Mouse (Mus musculus): Measurements from ENCODE around the gene Sp8.

Gene Sp8

DNA sequence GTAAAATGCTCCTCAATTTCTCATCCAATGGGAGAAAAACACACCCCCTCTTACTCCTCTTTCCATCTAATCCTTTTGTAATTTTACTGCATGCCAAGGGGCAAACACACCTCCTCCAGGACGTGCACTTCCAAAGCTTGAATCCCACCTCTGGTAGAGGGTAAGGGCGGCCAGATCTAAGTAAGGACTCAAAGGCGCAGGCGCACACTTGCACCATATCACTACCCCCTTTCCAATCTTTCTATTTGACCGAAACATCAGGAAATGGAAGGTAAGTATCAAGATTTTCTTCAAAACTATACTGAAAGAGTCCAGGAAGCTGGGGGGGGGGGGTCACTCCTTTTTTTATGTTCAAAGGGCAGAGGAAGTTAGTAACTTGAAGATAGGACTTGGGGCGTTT is at the start of gene Sp8:
Gene Sp8, plus strand, starts transcription at position 109 of the 400 bp plus-strand sequence.
- peak; percentile 39 for DNase-seq (ENCODE audit: extremely low spot score)

DNA sequence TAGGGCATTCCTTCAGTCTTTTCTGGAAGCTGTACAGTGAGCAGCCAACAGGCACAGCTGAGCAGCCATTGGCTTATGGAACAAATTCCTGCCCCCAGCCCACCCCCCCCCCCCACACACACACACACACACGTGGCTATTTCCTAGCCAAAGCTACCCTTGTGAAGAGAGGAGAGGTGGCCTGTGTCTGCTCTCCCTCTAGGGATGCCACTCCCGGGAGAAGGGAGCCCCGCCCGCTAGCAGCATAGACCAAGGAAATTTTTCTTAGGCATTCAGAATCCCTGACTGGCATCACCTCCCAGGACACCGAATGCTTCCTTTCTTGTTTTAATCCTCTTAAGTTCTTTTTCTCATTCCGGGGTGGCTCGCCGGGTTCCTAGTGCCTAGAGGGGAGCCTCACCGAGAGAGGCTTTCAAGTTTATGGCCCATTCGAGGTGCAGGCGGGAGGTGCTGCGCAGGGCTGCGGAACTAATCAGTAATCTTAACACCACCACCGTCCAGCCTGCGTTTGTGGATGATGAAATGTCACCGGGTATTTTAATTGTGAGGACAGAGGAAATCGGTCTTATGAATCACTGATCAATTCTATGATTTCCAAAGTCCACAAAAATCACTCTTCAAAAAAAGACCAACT is 34.7 kb upstream of the Sp8 start:
- DNase-seq (ENCODE audit: extremely low spot score) = peak; percentile 56

DNA sequence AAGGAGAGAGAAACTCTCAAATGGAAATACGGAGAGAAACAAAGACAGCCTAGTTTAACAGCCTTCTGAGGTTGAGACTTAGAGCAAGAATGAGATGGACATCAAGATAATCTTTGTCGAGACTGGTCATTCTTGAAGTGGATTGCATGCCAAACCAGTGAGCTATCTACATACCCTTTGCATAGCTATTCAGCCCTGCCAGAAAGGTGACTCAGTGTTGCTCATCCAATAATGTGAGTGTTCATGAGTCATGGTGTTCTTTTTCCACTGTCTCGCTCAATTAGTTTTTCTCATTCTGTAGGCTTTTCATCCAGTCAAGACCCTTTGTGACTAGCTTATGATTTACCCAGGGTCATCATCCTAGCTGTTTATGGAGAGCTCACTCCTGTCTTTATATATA is 31.6 kb upstream of the Sp8 start:
- no peak for DNase-seq (ENCODE audit: extremely low spot score)

DNA sequence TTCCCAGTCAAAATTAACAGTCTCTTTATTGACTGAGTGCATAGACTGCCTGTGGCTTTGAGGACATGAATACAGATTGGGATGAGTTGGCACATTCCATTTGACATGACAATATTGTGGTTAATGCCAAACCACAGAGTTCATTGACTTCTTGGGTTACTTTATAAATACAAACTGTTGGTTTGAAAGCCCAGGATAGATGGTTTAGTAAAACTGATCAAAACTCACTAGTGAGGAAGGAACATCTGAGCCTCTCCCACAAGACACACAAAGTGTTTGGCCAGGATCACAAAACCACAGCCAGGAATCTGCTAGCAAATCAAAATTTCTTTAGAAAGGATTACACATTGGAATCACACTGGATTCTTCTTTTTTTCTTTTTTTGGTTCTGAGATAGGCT is 30.0 kb upstream of the Sp8 start:
- DNase-seq (ENCODE audit: extremely low spot score) = no peak

DNA sequence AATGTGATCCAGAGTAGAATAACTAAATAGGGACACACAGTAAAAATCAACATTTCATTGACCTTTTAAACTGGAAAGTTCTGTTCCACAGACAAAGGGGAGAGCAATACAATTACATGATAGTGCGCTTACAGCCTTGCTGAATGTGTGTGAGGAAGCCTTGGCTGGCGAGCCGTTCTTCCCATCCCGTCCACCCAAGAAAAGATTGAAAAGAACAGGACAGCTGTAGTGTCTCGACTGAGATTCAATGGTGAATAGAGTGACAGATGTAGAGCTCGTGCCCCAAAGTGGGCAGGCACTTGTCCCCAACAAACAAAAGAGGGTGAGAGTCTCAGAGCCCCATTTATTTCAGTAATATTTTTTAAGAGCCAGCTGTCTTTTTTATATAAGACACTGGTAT is 16.2 kb upstream of the Sp8 start:
- DNase-seq (ENCODE audit: extremely low spot score) = no peak

DNA sequence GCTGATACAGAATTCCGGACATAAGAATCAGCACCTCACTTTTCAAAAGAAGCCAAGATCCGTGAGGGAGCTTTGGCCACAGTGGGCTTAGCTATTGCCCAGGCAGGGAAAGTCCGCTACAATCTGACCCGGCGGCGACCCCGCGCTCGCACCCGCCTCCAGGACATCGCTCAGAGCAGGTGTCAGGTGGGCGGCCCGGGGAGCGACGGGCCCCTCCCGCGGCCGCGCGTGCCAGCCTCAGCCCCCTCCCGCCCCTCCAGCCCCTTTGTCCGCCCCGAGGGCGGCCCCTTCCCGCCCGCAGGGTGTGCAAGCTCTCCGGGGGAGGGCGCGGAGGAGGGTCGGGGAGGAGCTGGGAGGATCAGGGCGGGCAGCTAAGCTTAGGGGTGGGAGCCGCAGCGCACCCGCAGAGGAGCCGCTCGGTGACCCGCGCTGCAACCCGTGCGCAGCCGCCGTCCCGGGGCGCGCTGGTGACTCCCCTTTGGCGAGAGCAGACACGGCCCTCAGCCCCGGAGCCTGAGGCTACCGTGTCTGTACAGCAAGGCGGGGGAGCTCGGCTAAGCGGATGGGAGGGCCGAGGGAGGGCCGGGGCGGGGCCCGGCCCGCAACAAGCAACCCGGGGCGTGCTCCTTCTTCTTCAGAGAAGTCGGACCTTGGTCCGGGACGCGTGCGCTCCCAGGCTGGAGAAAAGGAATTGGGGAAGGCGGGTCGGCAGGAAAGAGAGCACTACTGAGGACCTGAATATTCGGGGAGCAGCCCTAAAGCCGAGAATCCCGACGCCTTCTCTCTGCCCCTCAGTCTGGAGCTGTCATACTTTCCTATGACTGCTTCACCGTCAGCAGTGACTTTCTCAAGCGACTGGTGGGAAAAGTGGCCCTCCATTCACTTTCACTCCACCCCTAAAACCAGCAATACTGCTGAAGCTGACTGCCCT is 9.5 kb upstream of the Sp8 start:
- DNase-seq (ENCODE audit: extremely low spot score) = peak; percentile 79

DNA sequence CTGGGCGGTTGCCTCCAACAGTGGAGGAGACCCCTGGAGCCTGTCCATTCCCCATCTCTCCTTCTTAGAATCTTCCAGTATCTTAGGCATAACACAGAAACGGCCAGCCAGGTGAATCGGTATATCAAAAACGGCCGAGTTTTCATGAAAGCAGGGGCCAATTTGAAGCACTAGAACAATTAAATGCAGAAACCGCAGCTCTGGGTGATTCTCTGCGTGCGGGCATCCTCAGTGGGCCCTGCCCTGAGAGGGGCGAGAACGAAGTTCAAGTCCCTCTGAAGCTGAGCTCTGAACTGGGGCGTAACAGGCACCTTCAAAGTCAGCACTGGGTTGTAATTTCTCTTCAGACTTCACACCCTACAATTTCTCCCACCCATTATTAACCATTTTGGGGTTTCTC is 8.8 kb upstream of the Sp8 start:
- DNase-seq (ENCODE audit: extremely low spot score) = no peak

DNA sequence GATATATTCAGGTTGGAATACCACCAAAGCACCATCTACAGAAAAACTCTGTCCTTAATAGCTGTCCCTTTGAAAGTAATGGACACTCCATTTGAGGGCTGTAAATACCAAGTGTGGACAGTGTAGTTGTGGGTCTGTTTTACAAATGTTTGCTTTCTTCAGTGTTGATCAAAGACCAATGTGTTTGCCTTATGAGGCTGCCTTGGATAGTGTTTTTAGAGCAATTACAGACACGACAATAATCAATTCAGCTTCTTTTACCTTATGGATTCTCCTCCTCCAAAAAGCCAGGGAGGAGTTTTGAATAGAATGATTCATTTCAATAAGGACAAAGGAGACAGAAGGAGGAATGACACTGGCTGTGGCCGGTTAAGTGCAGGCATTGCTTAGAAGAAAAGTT is 7.9 kb upstream of the Sp8 start:
- peak; percentile 17 for DNase-seq (ENCODE audit: extremely low spot score)

DNA sequence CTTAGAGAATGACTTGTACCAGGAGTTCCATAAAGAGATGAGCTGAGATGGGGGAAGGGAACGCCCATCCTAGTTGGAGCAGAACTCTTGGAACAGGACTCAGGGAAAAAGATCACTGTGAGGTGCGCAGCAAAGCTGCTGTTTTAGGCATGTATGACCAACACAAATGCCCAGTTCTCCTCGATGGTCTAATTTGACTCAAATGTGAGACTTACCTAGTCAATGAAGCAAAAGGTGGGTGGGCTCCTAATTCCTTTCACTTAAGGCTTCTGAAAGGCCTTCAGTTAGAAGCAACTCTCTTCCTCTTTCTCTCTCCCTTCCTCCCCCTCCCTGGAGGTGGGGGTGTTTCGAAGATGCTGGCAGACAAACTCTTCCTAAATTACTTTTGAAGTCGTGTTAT is 6.7 kb upstream of the Sp8 start:
- peak; percentile 37 for DNase-seq (ENCODE audit: extremely low spot score)

DNA sequence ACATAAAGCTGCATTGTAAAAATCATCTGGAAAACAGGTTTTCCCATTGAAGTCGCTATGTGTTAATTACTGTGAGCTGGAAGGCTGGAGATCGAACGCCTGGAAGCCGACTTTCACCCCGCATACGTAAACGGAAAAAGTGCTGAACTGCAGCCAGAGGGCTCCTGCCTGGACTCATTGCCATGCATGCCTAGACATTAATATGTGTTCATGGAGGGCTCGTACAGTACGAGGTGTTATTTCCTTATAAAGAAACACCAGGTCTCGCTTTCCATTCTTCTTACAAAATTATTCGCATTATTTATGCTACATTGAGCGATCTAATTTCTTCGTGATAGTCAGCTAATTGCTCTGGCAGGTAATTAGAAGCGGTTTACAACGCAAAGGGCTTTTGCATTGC is 5.8 kb upstream of the Sp8 start:
- DNase-seq (ENCODE audit: extremely low spot score) = peak; percentile 44

DNA sequence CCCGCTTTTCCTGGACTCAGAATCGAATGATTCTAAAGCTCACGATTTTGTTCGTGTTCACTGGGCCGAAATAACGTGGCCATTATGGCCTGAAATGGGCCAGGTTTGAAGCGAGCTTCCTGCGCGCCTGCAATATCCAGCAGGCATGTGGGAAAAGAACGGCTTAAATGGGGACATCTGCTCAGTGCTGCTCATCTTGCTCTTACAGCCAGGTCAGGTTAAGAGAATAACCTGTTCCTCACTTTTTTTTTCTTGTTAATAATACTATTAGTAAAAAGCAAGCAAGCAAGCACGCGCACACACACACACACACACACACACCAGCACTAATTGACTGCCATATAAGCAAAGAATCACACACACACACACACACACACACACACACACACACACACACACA is 5.3 kb upstream of the Sp8 start:
- DNase-seq (ENCODE audit: extremely low spot score) = peak; percentile 53

DNA sequence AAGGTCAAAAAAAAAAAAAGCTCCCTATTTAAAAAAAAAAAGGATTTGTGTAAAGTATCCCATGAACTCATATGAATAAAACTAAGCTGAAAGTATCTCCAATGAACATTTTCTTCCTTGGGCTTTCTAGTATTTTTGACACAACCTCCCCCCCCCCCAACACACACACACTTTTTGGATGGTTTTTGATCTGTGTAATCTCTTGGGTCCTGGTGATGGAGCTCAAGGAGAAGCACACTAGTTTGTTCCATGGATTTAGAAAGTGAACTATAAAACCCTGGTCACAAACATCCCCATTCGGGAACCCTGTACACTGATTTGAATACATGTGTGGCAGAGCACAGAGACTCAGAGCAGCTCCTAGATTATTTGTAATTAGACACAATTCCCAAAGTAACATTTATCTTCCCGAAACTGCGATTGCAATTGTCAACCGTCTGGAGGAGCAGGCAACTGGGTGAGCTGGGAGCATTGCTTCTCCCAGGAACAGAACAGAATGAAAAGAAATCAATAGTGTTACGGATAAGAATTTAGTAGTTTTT is 4.7 kb upstream of the Sp8 start:
- DNase-seq (ENCODE audit: extremely low spot score) = peak; percentile 30

DNA sequence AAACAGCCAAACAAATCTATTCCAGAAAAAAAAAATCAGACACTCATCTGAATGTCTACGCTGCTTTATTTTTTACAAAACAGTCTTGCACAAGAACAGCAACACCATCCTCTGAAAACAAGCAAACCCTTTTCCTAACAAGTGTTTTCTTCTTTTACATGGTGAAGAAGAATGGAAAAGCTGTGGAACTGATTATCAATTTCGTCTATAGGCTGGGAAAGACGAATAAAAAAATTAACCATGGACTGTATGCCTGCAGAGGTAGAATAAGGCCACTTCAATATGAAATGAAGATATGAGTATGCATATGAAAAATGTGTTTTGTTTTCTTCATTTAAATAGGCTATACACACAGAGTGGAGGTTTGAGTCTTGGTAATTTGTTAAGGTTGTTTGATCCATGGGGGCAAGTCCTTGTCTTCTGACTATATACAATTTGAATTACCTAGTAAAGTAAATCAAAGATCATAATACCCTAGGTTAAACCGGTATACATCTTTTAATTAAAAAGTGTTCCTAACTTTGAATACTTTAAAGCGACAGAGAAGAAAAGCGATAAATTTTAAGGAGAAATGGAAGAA is 4.1 kb upstream of the Sp8 start:
- DNase-seq (ENCODE audit: extremely low spot score) = peak; percentile 10

DNA sequence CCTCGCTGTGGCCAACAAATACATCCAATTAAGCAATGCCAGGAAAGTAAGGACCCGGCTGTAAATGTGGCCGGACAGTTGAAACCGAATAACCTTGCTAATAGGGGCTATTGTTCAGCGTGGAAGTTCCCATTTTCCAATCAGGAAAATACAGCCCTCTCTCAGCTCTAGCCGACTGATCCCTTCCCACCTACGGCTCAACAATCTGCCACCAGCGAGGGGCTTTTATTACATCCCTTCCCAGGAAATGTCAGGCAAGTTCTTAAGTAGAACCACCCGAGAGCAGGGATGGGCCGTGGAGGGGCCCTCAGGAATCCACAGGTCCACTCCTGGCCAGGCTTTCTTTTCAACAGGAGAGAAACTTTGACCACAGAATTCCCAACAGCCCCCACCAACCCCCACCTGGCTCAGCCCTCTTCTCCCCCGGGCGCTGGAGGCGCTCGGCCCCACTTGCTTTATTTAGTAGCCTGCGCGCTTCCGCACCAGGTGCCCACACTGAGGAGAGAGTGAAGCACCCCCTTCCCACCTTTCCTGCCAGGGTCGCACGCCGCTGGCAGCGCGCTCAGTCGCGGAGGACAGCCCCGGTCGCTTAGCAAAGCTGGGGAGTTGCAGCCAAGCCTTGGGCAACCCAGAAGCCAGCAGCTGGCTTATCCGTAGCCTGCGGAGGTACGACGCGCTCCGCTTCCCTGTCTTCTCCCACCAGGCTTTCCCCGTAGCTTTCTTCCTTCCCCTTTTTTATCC is 3.3 kb upstream of the Sp8 start:
- DNase-seq (ENCODE audit: extremely low spot score) = peak; percentile 66

DNA sequence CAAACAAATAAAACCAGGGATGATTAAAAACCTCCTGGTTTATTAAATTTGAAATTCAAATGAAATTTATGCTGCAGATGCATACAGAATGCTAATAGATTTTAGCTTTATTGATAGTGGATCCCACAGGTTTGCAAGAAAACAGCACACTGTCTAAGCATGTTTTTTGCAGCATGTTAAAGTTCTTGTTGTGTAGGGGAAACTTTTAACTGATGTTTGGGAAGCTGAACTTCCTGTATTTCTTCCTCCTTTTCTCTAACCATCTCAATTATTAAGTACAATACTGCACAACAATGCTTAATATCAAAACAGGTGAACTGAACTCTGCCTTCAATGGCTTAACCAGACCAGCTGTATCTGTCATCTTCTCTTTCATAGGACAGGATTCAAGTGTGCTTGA is 2.0 kb upstream of the Sp8 start:
- DNase-seq (ENCODE audit: extremely low spot score) = peak; percentile 12

DNA sequence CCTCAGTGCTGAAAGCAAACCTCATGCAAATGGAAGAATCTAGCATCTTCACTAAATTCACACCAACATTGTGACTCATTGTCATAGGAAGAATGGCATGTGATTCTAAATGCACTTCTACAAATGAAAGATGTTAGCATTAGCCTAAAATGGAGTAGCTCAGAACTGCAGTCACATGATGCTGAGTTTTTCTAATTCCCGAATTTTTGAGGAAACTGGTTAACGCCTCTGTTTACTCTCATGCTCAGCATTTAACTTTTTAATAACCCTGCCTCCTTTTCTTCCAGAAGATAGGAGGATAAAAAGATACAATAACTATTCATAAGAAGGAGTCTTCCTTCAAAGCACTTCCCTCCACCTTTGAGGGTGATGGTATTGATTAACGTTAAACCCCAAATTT is 1.3 kb upstream of the Sp8 start:
- DNase-seq (ENCODE audit: extremely low spot score) = no peak

DNA sequence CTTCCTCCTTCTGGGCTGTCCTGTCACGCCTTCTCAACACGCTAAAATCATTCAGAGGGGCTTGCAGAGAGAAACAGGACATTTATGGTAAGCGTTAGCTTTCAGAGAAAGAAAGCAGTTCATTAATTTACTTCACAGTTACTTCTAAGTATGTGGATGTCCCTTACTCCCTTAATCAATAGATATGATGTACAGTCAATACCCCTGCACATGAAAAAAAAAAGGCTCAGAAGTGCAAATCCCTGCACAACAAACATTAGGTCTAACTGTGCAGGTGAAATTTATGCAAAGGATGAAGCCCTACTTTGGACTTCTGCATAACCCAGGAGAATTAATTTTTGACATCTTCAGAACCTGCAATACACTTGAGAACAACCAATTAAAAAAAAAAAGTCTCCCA is 778 bp upstream of the Sp8 start:
- DNase-seq (ENCODE audit: extremely low spot score) = peak; percentile 24

DNA sequence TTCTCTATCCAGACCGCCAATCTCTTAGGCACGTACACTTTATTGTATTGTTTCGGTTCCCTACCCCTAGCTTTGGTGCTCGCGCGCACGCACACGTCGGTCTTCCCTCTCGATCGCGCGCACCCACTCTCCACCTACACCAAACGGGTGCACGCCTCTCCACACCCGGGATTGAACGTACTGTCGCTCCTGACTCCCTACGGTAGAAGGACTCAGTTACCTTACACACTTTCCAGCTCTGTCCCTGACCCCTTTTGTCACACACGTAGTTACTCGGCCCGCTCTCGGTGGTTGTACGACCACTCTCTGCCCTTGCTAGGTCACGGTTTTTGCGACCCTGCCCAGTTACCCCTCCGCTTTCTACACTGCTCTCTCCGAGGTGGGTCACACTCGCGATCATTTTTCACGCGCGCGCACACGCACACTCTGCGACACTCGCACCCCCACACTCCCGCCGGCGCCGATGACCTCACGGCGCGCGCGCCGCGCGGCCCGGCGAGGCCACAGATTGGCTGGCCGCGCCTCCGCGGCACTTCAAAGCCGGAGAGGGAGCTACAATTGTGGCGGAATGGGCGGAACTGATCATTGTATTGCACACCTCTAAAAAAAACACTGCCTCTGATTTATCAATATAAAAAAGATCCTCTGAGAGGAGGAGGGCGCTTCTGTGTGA is 656 bp downstream of the Sp8 start:
- DNase-seq (ENCODE audit: extremely low spot score) = peak; percentile 81

DNA sequence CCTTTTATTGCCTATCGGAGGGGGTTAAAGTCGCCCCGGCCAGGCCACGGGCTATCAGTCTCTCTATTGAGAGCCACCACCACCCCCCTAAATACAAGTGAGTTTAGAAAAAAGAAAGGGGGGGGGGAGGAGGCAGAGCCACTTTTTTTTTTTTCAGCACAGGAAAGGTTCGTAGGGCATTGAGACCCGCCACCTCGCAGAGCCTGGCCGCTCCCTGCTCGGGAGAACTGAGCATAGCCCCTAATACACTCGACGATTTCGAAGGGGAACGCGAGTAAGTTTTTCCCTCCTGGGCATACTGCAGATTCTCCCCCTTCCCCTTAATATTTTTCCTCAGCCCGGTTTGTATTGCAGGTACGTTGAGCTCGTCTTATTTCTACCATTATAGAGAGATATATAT is 1.3 kb downstream of the Sp8 start:
- DNase-seq (ENCODE audit: extremely low spot score) = no peak

DNA sequence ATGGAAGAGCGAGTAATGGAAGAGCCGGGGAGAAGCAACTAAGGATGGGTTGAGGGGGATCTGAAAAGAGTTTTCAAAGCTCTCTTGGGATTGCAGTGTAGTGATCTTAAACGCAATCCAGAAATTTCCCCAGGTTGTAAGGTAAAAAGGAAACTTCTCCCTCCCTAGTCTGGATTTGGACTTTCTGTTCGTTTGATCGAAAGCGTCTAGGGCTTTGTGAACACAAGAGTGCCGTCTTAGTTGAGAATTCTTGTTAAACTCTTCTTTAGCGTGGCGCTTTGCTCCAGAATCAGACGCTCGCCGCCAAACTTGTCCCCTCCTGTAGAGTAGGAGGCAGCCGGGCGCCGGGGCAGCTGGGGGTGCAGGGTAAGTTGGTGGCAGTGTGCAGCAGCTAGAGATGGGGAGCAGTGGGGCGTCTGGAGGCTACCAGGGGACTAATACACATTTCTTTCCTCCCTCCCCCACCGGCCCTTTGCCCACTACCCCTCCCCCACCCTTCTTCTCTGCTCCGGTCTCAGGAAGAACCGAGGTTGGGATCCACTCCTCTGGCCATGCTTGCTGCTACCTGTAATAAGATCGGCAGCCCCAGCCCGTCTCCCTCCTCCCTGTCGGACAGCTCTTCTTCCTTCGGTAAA is 1.8 kb downstream of the Sp8 start:
- no peak for DNase-seq (ENCODE audit: extremely low spot score)

Data from embryo, embryonic 9.5 days (tissue).